Comparison of ENCODE assay signal across 1 mouse cellular context in the genomic region with DNA sequence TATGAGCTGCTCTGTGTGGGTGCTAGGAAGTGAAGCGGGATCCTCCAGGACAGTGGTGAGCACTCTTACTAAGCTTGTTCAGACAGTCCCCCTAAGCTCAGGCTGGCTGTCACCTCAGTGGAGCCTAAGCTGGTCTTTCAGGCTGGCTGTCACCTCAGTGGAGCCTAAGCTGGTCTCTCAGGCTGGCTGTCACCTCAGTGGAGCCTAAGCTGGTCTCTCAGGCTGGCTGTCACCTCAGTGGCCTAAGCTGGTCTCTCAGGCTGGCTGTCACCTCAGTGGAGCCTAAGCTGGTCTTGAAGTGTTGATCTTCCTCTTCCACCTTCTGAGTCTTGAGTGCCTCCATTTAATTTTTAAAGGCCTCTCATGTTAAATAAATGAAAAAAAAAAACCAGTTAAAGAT. TPM values are rescaled to one million over a fixed set of nuclear protein-coding genes. Genes with fewer than 3 reads are reported as not detected.
"Had no signal": no experiment of that assay in that cellular context is flagged by ENCODE, and none has a peak within 500 bp of the region (broad histone marks: within the 10 kb centered on the region; RNA-seq: fewer than 3 reads in every experiment).

No protein-coding gene starts in this region.

RNA-seq across cellular contexts. Expression of gene Cyp4f17, which starts 20.5 kb away (rescaled TPM):
- total RNA-seq: megakaryocyte-erythroid progenitor cell, adult 5-6 weeks had no signal
